Comparison of ENCODE assay signal across 15 mouse cellular contexts in the genomic region with DNA sequence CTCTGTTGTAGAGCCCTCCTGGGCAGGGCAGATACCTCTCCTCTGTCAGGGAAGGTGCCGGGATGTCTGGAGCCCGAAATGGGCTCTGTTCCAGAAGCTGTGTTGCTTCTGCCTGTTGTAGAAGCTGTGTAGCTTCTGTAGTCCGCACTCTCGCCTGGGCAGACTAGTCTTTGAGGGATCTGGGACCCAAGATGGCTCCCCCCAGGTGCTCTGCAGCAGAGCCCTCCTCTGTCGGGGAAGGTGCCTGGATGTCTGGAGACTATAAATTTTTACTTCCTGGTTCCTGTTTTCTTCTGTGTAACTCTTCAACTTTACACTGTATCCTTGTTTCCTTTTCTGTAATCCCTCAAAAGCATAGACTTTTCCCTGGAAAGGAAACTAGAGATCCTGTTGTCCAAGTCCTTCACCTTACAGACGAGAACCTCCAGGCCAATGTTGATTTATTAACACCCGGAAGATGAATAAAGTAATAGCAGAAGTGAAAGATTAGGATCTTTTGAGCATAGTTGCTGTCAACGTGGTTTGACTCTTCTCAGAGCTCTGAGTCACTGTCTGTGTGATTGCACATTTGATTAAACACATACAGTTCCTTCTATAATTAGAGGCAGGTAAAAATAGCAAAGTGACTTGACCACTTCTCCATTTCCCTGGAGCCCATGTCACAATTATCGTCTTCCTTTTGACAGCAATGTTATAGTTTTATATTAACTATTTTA.
A peak's percentile ranks its signal among the peaks of the same experiment; 100 is the strongest.
DNase-seq lines count a peak whose midpoint lies in the region; ATAC-seq and TF ChIP-seq lines count a peak whose summit lies in the region.
"Had no signal": no experiment of that assay in that cellular context is flagged by ENCODE, and none has a peak within 500 bp of the region (broad histone marks: within the 10 kb centered on the region; RNA-seq: fewer than 3 reads in every experiment).

No protein-coding gene starts in this region.

- WGBS in intestine, postnatal 0 days: 67% methylated on average over 9 of the region's 9 CpGs
- WGBS in intestine, embryonic 16.5 days: 67% methylated on average over 9 of the region's 9 CpGs

- no peak overlapping the region for H3K4me2 ChIP-seq in intestine, postnatal 0 days (replicated peaks; ENCODE audit: low read depth)
- no peak overlapping the region for H3K4me2 ChIP-seq in intestine, embryonic 16.5 days (ENCODE audit: low read depth, low read length)
- H3K4me2 ChIP-seq: neural tube, embryonic 12.5 days had no signal

- no peak overlapping the region for H3K9ac ChIP-seq in intestine, postnatal 0 days (ENCODE audit: low read depth, low read length)
- H3K9ac ChIP-seq in intestine, embryonic 16.5 days (ENCODE audit: low read depth, low read length): no peak overlapping the region
- H3K9ac ChIP-seq: neural tube, embryonic 12.5 days had no signal

- H3K4me1 ChIP-seq in intestine, postnatal 0 days (replicated peaks; ENCODE audit: control insufficient read depth, insufficient read depth, low read length): no peaks in the 10 kb centered on the region
- H3K4me1 ChIP-seq in intestine, embryonic 16.5 days (ENCODE audit: control insufficient read depth, insufficient read depth, low read length): no peaks in the 10 kb centered on the region
- H3K4me1 ChIP-seq: limb, embryonic 10.5 days; neural tube, embryonic 12.5 days had no signal

- peak; percentile 43; the same call in 1 of the 2 replicates for ATAC-seq in intestine, postnatal 0 days
- ATAC-seq in intestine, embryonic 16.5 days: no peak
- ATAC-seq in inflammation-experienced regulatory T-cells, adult 6 months: peak; percentile 93

- H3K27me3 ChIP-seq in intestine, postnatal 0 days (replicated peaks; ENCODE audit: control insufficient read depth, insufficient read depth, low read length): no peaks in the 10 kb centered on the region
- H3K27me3 ChIP-seq in intestine, embryonic 16.5 days (replicated peaks; ENCODE audit: control insufficient read depth, insufficient read depth, low read length): no peaks in the 10 kb centered on the region
- H3K27me3 ChIP-seq: megakaryocyte, embryonic 14.5 days; neural tube, embryonic 12.5 days had no signal

- H3K9me3 ChIP-seq in intestine, postnatal 0 days (ENCODE audit: control insufficient read depth): no peaks in the 10 kb centered on the region
- no peaks in the 10 kb centered on the region for H3K9me3 ChIP-seq in intestine, embryonic 16.5 days (ENCODE audit: control insufficient read depth, low read length)
- H3K9me3 ChIP-seq: limb, embryonic 10.5 days; megakaryocyte, embryonic 14.5 days; neural tube, embryonic 12.5 days had no signal

- no peaks in the 10 kb centered on the region for H3K36me3 ChIP-seq in intestine, postnatal 0 days (ENCODE audit: control insufficient read depth, insufficient read depth)
- H3K36me3 ChIP-seq in intestine, embryonic 16.5 days (ENCODE audit: control insufficient read depth, insufficient read depth, low read length): no peaks in the 10 kb centered on the region
- H3K36me3 ChIP-seq: limb, embryonic 10.5 days; neural tube, embryonic 12.5 days had no signal

- TF ChIP-seq CTCF in intestine, postnatal 0 days (IDR thresholded peaks at IDR 0.05; ENCODE audit: low read depth): no peak

- H3K4me3 ChIP-seq in intestine, postnatal 0 days (ENCODE audit: low read depth, low read length): no peak overlapping the region
- no peak overlapping the region for H3K4me3 ChIP-seq in intestine, embryonic 16.5 days (ENCODE audit: low read length)
- H3K4me3 ChIP-seq: limb, embryonic 10.5 days; neural tube, embryonic 12.5 days had no signal

- peak; percentile 4 for DNase-seq in urinary bladder, postnatal 14 days (ENCODE audit: low spot score)
- DNase-seq in urinary bladder, postnatal 25 days (ENCODE audit: low spot score): no peak
- no peak for DNase-seq in right cerebral cortex, postnatal 14 days
- no peak for DNase-seq in adrenal gland, postnatal 36 days
- DNase-seq in right cerebral cortex, adult 18-20 months: no peak
- DNase-seq: adrenal gland, adult 8-10 months; cerebellum, adult 9-10 months; heart, postnatal 4 days; kidney, postnatal 25 days had no signal

- no peak overlapping the region for H3K27ac ChIP-seq in intestine, postnatal 0 days (ENCODE audit: low read depth, low read length)
- H3K27ac ChIP-seq in intestine, embryonic 16.5 days (ENCODE audit: low read length): no peak overlapping the region
- H3K27ac ChIP-seq: limb, embryonic 10.5 days; neural tube, embryonic 12.5 days had no signal
